Mouse (Mus musculus) MEL (cell line): Measurements from ENCODE around the gene Tor1a.

Source experiments
- CTCF ChIP-seq, 3 experiments: IDR thresholded peaks in 2 of 3; conservative IDR thresholded peaks in 1 of 3; 2 replicates each; pipeline ENCODE4 v1.5.1; 2011 to 2012; ENCODE audit warnings: low read length in 3 of 3, low read depth in 2 of 3, mild to moderate bottlenecking in 2 of 3, improper control_type of control experiment in 1 of 3, inconsistent platforms in 1 of 3, mixed read lengths in 1 of 3, moderate library complexity in 1 of 3; ENCODE audit not compliant: control insufficient read depth in 1 of 3, insufficient read depth in 1 of 3, poor library complexity in 1 of 3, severe bottlenecking in 1 of 3
- ELF1 ChIP-seq: IDR thresholded peaks from 2 replicates; pipeline ENCODE4 v1.6.1; 2014; ENCODE audit warnings: low read depth, mild to moderate bottlenecking, inconsistent platforms, low read length, improper control_type of control experiment, moderate library complexity
- EP300 ChIP-seq, 2 experiments: IDR thresholded peaks; 2 replicates each; pipeline ENCODE4 v1.6.1; 2011; ENCODE audit warnings: improper control_type of control experiment in 2 of 2, low read length in 2 of 2, low read depth in 1 of 2, mild to moderate bottlenecking in 1 of 2
- KAT2A ChIP-seq: conservative IDR thresholded peaks from 2 replicates; pipeline ENCODE4 v1.6.1; 2012; ENCODE audit warnings: low read depth, low read length, improper control_type of control experiment, inconsistent platforms
- MAFK ChIP-seq: IDR thresholded peaks from 2 replicates; pipeline ENCODE4 v1.6.1; 2011; ENCODE audit warnings: low read depth, mild to moderate bottlenecking, low read length, improper control_type of control experiment, borderline replicate concordance
- MXI1 ChIP-seq: IDR thresholded peaks from 2 replicates; pipeline ENCODE4 v1.6.1; 2011; ENCODE audit warnings: mild to moderate bottlenecking, low read depth, low read length, improper control_type of control experiment
- MYB ChIP-seq: IDR thresholded peaks from 2 replicates; pipeline ENCODE4 v1.6.1; 2011; ENCODE audit warnings: mild to moderate bottlenecking, low read depth, low read length, improper control_type of control experiment
- MYC ChIP-seq: IDR thresholded peaks from 2 replicates; pipeline ENCODE4 v1.6.1; 2011; ENCODE audit warnings: low read depth, mild to moderate bottlenecking, low read length, improper control_type of control experiment, moderate library complexity
- POLR2A ChIP-seq, 2 experiments: IDR thresholded peaks; 2 replicates each; pipeline ENCODE4 v1.6.1; 2011 to 2012; ENCODE audit warnings: low read length in 2 of 2, mild to moderate bottlenecking in 2 of 2, control low read depth in 1 of 2, improper control_type of control experiment in 1 of 2, low read depth in 1 of 2, moderate library complexity in 1 of 2; ENCODE audit not compliant: control insufficient read depth in 1 of 2, insufficient read depth in 1 of 2, poor library complexity in 1 of 2
- SMC3 ChIP-seq: IDR thresholded peaks from 2 replicates; pipeline ENCODE4 v1.6.1; 2011; ENCODE audit warnings: low read depth, low read length, improper control_type of control experiment
- TBP ChIP-seq: IDR thresholded peaks from 2 replicates; pipeline ENCODE4 v1.8.0; 2011; ENCODE audit warnings: low read depth, low read length, improper control_type of control experiment
- ZNF384 ChIP-seq: IDR thresholded peaks from 2 replicates; pipeline ENCODE4 v1.6.1; 2012; ENCODE audit warnings: low read depth, mild to moderate bottlenecking, inconsistent platforms, low read length, improper control_type of control experiment

DNA sequence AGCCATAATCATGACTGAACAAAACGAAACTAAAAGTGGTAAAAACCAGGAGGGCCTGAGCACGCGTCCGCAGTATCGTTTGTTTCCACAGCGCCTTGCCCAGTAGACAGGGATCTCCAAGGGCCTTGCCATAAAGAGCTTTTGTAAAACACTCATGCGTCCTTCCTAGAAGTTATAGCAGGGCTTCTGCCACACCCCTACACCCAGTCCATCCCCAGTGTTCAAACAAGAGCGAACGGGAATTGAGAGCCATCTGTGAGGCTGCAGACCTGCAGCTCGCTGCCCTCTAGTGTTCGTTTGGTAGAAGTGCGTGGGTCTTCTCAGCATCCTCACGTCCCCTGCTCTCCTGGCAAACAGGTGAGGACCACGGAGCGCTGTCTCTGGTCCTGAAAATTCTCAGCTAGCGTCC lies 25.1 kb downstream of the Tor1a start:
- TF ChIP-seq MYC (no peak; the same call in 1 of the 2 replicates), ELF1 (no peak), POLR2A (IDR thresholded peaks at IDR 0.05; ENCODE audit: control insufficient read depth in 1 of 2, insufficient read depth in 1 of 2, low read depth in 1 of 2, low read length in 2 of 2, poor library complexity in 1 of 2) (peak in 1 of 2 experiments; percentile 55; a peak in 2 of 4 replicates), KAT2A (no peak), CTCF (IDR thresholded peaks at IDR 0.05 in 2 of 3, conservative IDR thresholded peaks at IDR 0.05 in 1 of 3; ENCODE audit: control insufficient read depth in 1 of 3, insufficient read depth in 1 of 3, low read depth in 2 of 3, low read length in 3 of 3, poor library complexity in 1 of 3, severe bottlenecking in 1 of 3) (peak; percentile 88 to 94 (median 89)), MAFK (no peak), EP300 (IDR thresholded peaks at IDR 0.05; ENCODE audit: low read depth in 1 of 2, low read length in 2 of 2) (no peak), TBP (peak; percentile 68; the same call in 1 of the 2 replicates), SMC3 (peak; percentile 64), MXI1 (peak; percentile 87), MYB (no peak), ZNF384 (no peak)
